Mouse (Mus musculus) ES-Bruce4 (cell line): ENCODE measurements at regions not wholly inside any gene's neighbourhood (a gene's known extent, or its start where the extent isn't known, plus 50 kb on each side); places are given as distances from the start of the nearest gene placed in this dataset.

Experiments used
- H3K27ac ChIP-seq: 2 replicates; pipeline ENCODE4 v1.5.1; 2012; ENCODE audit warnings: low read length, inconsistent platforms; ENCODE audit not compliant: insufficient read depth
- H3K27me3 ChIP-seq: 2 replicates; pipeline ENCODE4 v1.6.1; 2012; ENCODE audit warnings: mild to moderate bottlenecking, low read length, inconsistent platforms; ENCODE audit not compliant: control insufficient read depth, poor library complexity, insufficient read depth, severe bottlenecking
- H3K36me3 ChIP-seq: 2 replicates; pipeline ENCODE4 v1.6.1; 2012; ENCODE audit warnings: inconsistent platforms, mild to moderate bottlenecking, low read length, moderate library complexity; ENCODE audit not compliant: control insufficient read depth, poor library complexity, insufficient read depth, severe bottlenecking
- H3K4me1 ChIP-seq: one replicate; pipeline ENCODE4 v1.8.1; 2011; ENCODE audit warnings: low read length; ENCODE audit not compliant: control insufficient read depth, insufficient read depth
- H3K4me3 ChIP-seq: 2 replicates; pipeline ENCODE4 v1.5.1; 2011; ENCODE audit warnings: low read depth, mild to moderate bottlenecking, low read length
- H3K9ac ChIP-seq: 2 replicates; pipeline ENCODE4 v1.6.1; 2012; ENCODE audit warnings: low read depth, mild to moderate bottlenecking, inconsistent platforms; ENCODE audit not compliant: poor library complexity, severe bottlenecking
- H3K9me3 ChIP-seq: replicated peaks from 2 replicates; pipeline ENCODE4 v1.6.1; 2012; ENCODE audit warnings: mild to moderate bottlenecking, low read length, inconsistent platforms; ENCODE audit not compliant: control insufficient read depth, poor library complexity, insufficient read depth, severe bottlenecking
- CTCF ChIP-seq: IDR thresholded peaks from one replicate; pipeline ENCODE4 v1.8.1; 2011; ENCODE audit warnings: low read depth, low read length
- EP300 ChIP-seq: IDR thresholded peaks from 2 replicates; pipeline ENCODE4 v1.6.1; 2011; ENCODE audit warnings: low read depth, low read length; ENCODE audit not compliant: insufficient read depth
- POLR2A ChIP-seq: IDR thresholded peaks from one replicate; pipeline ENCODE4 v1.8.1; 2011; ENCODE audit warnings: low read length; ENCODE audit not compliant: insufficient read depth

GRCm38 (mm10) chr3:140933156-140933555, 279.0 kb downstream of the Pdha2 start:
- H3K27ac ChIP-seq: no peak overlapping the region
- H3K9ac ChIP-seq: no peak overlapping the region
- H3K27me3 ChIP-seq: no peaks in the 10 kb centered on the region
- H3K9me3 ChIP-seq: no peaks in the 10 kb centered on the region
- H3K36me3 ChIP-seq: no peaks in the 10 kb centered on the region
- no peak overlapping the region for H3K4me3 ChIP-seq
- H3K4me1 ChIP-seq: no peaks in the 10 kb centered on the region
- TF ChIP-seq CTCF (no peak), POLR2A (no peak), EP300 (no peak)

DNA sequence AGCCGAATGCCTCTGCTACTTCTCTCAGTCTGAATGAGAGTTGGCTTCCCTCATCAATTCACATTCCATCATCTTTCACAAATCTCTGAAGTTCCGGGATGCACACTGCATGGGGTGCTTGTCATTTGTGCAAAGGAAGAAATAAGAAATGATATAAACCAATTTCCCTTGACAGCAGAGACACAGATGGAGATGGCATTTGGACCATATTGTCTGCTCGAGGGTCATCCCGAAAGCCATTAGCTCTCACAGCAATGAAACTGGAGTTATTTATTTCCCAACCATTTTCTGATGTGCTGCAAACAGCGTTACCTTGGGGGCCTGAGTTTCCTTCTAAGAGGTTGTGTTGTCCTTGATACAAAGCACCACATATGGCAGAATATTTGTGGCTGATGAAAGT, 285.5 kb downstream of the Pdha2 start:
- Histone ChIP-seq H3K36me3 (no peaks in the 10 kb centered on the region), H3K27ac (no peak overlapping the region), H3K27me3 (no peaks in the 10 kb centered on the region), H3K9me3 (no peaks in the 10 kb centered on the region), H3K9ac (no peak overlapping the region), H3K4me1 (no peaks in the 10 kb centered on the region), H3K4me3 (no peak overlapping the region)
- no peak for TF ChIP-seq POLR2A
- no peak for TF ChIP-seq EP300
- TF ChIP-seq CTCF: no peak

DNA sequence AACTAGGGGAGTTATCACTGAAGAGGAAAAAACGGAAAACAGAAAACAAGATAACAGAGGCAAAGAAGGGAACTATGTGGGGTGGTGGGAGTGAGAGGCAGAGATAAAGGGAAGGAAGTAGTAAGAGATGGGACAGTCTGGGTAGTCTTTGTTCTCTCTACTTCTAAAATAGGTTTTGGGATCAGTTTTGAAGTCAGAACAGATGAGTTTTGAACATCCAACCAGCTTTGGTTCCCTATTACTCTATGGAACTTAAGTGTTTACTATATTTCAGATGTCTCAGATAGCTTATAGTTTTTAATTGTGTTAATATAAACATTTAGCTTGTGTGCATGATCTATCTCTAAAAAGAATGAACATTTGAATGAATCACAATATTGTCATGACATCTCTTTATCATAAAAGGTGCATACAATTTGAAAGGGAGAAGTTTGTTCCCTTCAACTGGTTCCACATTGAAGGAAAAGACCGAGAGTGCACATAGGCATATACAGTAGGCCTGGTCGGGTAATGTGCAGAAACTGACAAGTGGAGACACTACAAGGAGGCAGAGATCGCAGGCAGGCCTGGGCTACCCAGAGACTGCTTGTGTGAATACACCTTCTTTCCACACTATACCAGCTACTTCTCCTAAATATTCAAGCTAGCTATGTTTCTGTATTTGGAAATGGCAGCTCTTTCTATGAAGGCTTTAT, 335.8 kb downstream of the Pdha2 start:
- H3K9ac ChIP-seq: no peak overlapping the region
- H3K27me3 ChIP-seq: no peaks in the 10 kb centered on the region
- H3K36me3 ChIP-seq: no peaks in the 10 kb centered on the region
- H3K4me3 ChIP-seq: no peak overlapping the region
- TF ChIP-seq POLR2A (no peak), CTCF (no peak), EP300 (no peak)
- H3K27ac ChIP-seq: no peak overlapping the region
- H3K4me1 ChIP-seq: no peaks in the 10 kb centered on the region
- H3K9me3 ChIP-seq: no peaks in the 10 kb centered on the region; the same call in 1 of the 2 replicates

DNA sequence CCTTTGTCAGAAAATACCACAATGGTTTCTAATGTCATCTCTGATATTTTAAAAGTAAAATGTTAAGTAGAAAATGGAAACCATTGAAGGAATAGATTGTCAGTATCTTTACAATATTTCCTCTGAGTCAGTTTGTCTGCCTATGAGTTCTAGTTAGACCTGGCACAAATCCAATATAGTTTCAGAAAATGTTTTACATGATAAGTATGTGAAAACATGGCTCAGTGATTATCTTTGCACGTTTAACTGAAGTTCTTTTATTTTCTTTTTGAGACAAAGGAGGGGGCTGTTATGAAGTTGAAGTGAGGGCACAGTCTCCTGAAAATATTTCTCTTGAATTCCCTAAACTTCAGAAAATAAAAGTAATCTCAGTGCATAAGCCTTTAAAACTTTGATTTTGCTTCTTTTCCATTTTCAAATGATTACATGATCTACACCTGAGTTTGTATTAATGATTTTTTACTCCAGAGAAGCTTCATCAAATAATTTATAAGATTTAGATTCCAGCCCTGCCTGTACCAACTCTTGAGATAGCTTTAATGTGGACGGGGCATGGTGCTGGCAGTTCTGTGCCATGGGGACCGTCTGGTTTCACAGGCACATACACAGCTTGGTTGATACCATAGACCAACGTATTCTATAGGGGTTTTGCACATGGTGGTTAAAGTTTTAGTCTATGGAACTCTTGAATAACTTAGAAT, 336.5 kb downstream of the Pdha2 start:
- no peak overlapping the region for H3K27ac ChIP-seq
- no peak overlapping the region for H3K4me3 ChIP-seq
- no peak for TF ChIP-seq CTCF
- no peak for TF ChIP-seq POLR2A
- TF ChIP-seq EP300: no peak
- H3K27me3 ChIP-seq: no peaks in the 10 kb centered on the region
- no peaks in the 10 kb centered on the region for H3K36me3 ChIP-seq
- no peak overlapping the region for H3K9ac ChIP-seq
- no peaks in the 10 kb centered on the region for H3K4me1 ChIP-seq
- no peaks in the 10 kb centered on the region; the same call in 1 of the 2 replicates for H3K9me3 ChIP-seq

GRCm38 (mm10) chr3:140874070-140874895, 337.9 kb downstream of the Pdha2 start:
- Histone ChIP-seq H3K4me1 (no peaks in the 10 kb centered on the region), H3K27me3 (no peaks in the 10 kb centered on the region), H3K9me3 (no peaks in the 10 kb centered on the region; the same call in 1 of the 2 replicates), H3K4me3 (no peak overlapping the region), H3K9ac (no peak overlapping the region), H3K36me3 (no peaks in the 10 kb centered on the region), H3K27ac (no peak overlapping the region)
- TF ChIP-seq EP300 (no peak), CTCF (no peak), POLR2A (no peak)

DNA sequence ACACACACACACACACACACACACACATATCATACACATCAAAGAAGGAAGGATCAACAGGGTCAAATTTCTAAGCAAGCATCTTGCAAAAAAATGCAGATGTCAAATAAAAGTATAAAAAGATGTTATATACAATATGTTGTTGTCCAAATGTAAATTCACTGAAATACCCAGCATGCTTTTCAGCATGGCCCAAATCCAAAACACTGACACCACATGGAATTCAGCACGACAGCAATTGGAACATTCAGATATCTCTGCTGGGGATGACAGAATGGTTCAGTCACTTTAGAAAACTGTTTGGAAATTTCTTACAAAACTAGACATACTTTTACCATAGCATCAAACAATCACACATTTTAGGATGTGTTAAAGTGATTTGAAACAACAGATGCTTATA, 339.6 kb downstream of the Pdha2 start:
- no peak overlapping the region for H3K9ac ChIP-seq
- no peaks in the 10 kb centered on the region; the same call in 1 of the 2 replicates for H3K9me3 ChIP-seq
- no peaks in the 10 kb centered on the region for H3K4me1 ChIP-seq
- no peak overlapping the region for H3K4me3 ChIP-seq
- no peaks in the 10 kb centered on the region for H3K36me3 ChIP-seq
- TF ChIP-seq EP300 (no peak), CTCF (no peak), POLR2A (no peak)
- no peak overlapping the region for H3K27ac ChIP-seq
- H3K27me3 ChIP-seq: no peaks in the 10 kb centered on the region
